Mouse (Mus musculus) CH12.LX (cell line): ENCODE measurements around the gene Rbms2. TPM values are rescaled to one million over a fixed set of nuclear protein-coding genes. Genes with fewer than 3 reads are reported as not detected.

ENCODE experiments used
- DNase-seq: peaks from one replicate; pipeline ENCODE4 v3.0.0-alpha.2; 2013; ENCODE audit errors: extremely low read depth
- H3K27ac ChIP-seq: 2 replicates; pipeline ENCODE4 v1.5.1; 2012; ENCODE audit warnings: low read depth, mild to moderate bottlenecking, control low read depth, moderate library complexity; ENCODE audit not compliant: insufficient read depth
- H3K27me3 ChIP-seq: replicated peaks from 2 replicates; pipeline ENCODE3; 2012; ENCODE audit warnings: inconsistent platforms
- H3K36me3 ChIP-seq, 2 experiments: replicated peaks in 1 of 2; 2 replicates each; pipeline versions ENCODE3 to v1.6.1; 2012; ENCODE audit warnings: inconsistent platforms in 1 of 2, low read length in 1 of 2, mild to moderate bottlenecking in 1 of 2, mixed read lengths in 1 of 2, moderate library complexity in 1 of 2; ENCODE audit not compliant: control insufficient read depth in 1 of 2, insufficient read depth in 1 of 2
- H3K4me1 ChIP-seq, 2 experiments: 2 replicates each; pipeline ENCODE4 v1.6.1; 2012; ENCODE audit warnings: inconsistent platforms in 1 of 2, moderate library complexity in 1 of 2; ENCODE audit not compliant: insufficient read depth in 2 of 2, control insufficient read depth in 1 of 2
- H3K4me2 ChIP-seq: 2 replicates; pipeline ENCODE4 v1.6.1; 2012; ENCODE audit warnings: low read depth, mild to moderate bottlenecking, control low read depth; ENCODE audit not compliant: poor library complexity, insufficient read depth, severe bottlenecking
- H3K4me3 ChIP-seq, 3 experiments: fragments of 150-350 bp in 1 of 3; sonication (generic) in 1 of 3; replicated peaks in 1 of 3; 2 replicates each; pipeline versions ENCODE3 to v1.5.1; 2011 to 2012; ENCODE audit warnings: low read depth in 2 of 3, low read length in 2 of 3, mild to moderate bottlenecking in 2 of 3, moderate library complexity in 2 of 3, control low read depth in 1 of 3, improper control_type of control experiment in 1 of 3, inconsistent platforms in 1 of 3, mixed read lengths in 1 of 3; ENCODE audit not compliant: poor library complexity in 1 of 3
- H3K79me2 ChIP-seq: replicated peaks from 2 replicates; pipeline ENCODE4 v1.6.1; 2012; ENCODE audit warnings: mild to moderate bottlenecking, moderate library complexity; ENCODE audit not compliant: control insufficient read depth, poor library complexity, insufficient read depth, severe bottlenecking; ENCODE audit errors: extremely low read depth
- H3K9ac ChIP-seq: 2 replicates; pipeline ENCODE4 v1.6.1; 2012; ENCODE audit warnings: low read depth, mild to moderate bottlenecking, control low read depth, moderate library complexity; ENCODE audit not compliant: insufficient read depth
- H3K9me3 ChIP-seq: replicated peaks from 2 replicates; pipeline ENCODE3; 2012; ENCODE audit warnings: low read length, inconsistent platforms, mixed read lengths
- CHD2 ChIP-seq: IDR thresholded peaks from 2 replicates; pipeline ENCODE4 v1.6.1; 2011; ENCODE audit warnings: low read length, improper control_type of control experiment
- CTCF ChIP-seq, 2 experiments: IDR thresholded peaks in 1 of 2; conservative IDR thresholded peaks in 1 of 2; 2 replicates each; pipeline ENCODE4 v1.5.1; 2011 to 2012; ENCODE audit warnings: low read depth in 2 of 2, low read length in 2 of 2, improper control_type of control experiment in 1 of 2, inconsistent platforms in 1 of 2, mild to moderate bottlenecking in 1 of 2, moderate library complexity in 1 of 2
- E2F4 ChIP-seq: IDR thresholded peaks from 2 replicates; pipeline ENCODE4 v1.6.1; 2011; ENCODE audit warnings: low read depth, low read length, improper control_type of control experiment; ENCODE audit not compliant: insufficient replicate concordance
- ELF1 ChIP-seq: IDR thresholded peaks from 2 replicates; pipeline ENCODE4 v1.6.1; 2014; ENCODE audit warnings: low read depth, mild to moderate bottlenecking, inconsistent platforms, low read length, improper control_type of control experiment
- IRF4 ChIP-seq: IDR thresholded peaks from 2 replicates; pipeline ENCODE4 v1.6.1; 2014; ENCODE audit warnings: low read depth, mild to moderate bottlenecking, inconsistent platforms, low read length, improper control_type of control experiment
- JUN ChIP-seq: IDR thresholded peaks from 2 replicates; pipeline ENCODE4 v1.6.1; 2011; ENCODE audit warnings: low read depth, mild to moderate bottlenecking, low read length, improper control_type of control experiment, moderate library complexity; ENCODE audit not compliant: insufficient read depth
- JUND ChIP-seq: conservative IDR thresholded peaks from 2 replicates; pipeline ENCODE4 v1.6.1; 2011; ENCODE audit warnings: low read depth, low read length, improper control_type of control experiment
- MAFK ChIP-seq: IDR thresholded peaks from 2 replicates; pipeline ENCODE4 v1.6.1; 2011; ENCODE audit warnings: low read length, improper control_type of control experiment; ENCODE audit not compliant: insufficient replicate concordance
- MAX ChIP-seq: IDR thresholded peaks from 2 replicates; pipeline ENCODE4 v1.6.1; 2011; ENCODE audit warnings: low read length, improper control_type of control experiment
- MEF2A ChIP-seq: IDR thresholded peaks from 2 replicates; pipeline ENCODE4 v1.6.1; 2014; ENCODE audit warnings: low read depth, mild to moderate bottlenecking, inconsistent platforms, low read length, improper control_type of control experiment, borderline replicate concordance
- MXI1 ChIP-seq: IDR thresholded peaks from 2 replicates; pipeline ENCODE4 v1.6.1; 2011; ENCODE audit warnings: mild to moderate bottlenecking, low read depth, low read length, improper control_type of control experiment
- NELFE ChIP-seq: IDR thresholded peaks from 2 replicates; pipeline ENCODE4 v1.6.1; 2011; ENCODE audit warnings: low read depth, low read length, improper control_type of control experiment
- PAX5 ChIP-seq: IDR thresholded peaks from 2 replicates; pipeline ENCODE4 v1.6.1; 2012; ENCODE audit warnings: low read length, inconsistent platforms, mixed read lengths
- RCOR1 ChIP-seq: conservative IDR thresholded peaks from 2 replicates; pipeline ENCODE4 v1.6.1; 2012; ENCODE audit warnings: low read depth, mild to moderate bottlenecking, inconsistent platforms, low read length, improper control_type of control experiment
- TBP ChIP-seq: conservative IDR thresholded peaks from 2 replicates; pipeline ENCODE4 v1.6.1; 2011; ENCODE audit warnings: low read depth, low read length, improper control_type of control experiment
- TCF12 ChIP-seq: IDR thresholded peaks from 2 replicates; pipeline ENCODE4 v1.6.1; 2014; ENCODE audit warnings: low read depth, mild to moderate bottlenecking, inconsistent platforms, low read length, improper control_type of control experiment
- UBTF ChIP-seq: IDR thresholded peaks from 2 replicates; pipeline ENCODE4 v1.6.1; 2012; ENCODE audit warnings: low read depth, mild to moderate bottlenecking, inconsistent platforms, low read length, improper control_type of control experiment, moderate library complexity
- USF2 ChIP-seq: conservative IDR thresholded peaks from 2 replicates; pipeline ENCODE4 v1.6.1; 2011; ENCODE audit warnings: low read depth, low read length, improper control_type of control experiment
- ZMIZ1 ChIP-seq: IDR thresholded peaks from 2 replicates; pipeline ENCODE4 v1.6.1; 2012; ENCODE audit warnings: low read depth, mild to moderate bottlenecking, inconsistent platforms, low read length, improper control_type of control experiment
- ZNF384 ChIP-seq: IDR thresholded peaks from 2 replicates; pipeline ENCODE4 v1.6.1; 2012; ENCODE audit warnings: low read depth, low read length, improper control_type of control experiment, inconsistent platforms
- dilution Hi-C: fragments of 300-500 bp; cut with MboI; formaldehyde crosslinking; loops from 2 replicates; pipeline ENCODE4 v1.14.3; 2020; ENCODE audit warnings: low sequenced_read_pairs; ENCODE audit not compliant: extremely low pct_unique_long_range_greater_than_20kb, extremely low pct_ligation_motif_present
- in situ Hi-C: fragments of 300-500 bp; cut with MboI; formaldehyde crosslinking; loops from 3 replicates; pipeline ENCODE4 v1.14.3; 2019; ENCODE audit warnings: low sequenced_read_pairs, low pct_ligation_motif_present, low pct_unique_long_range_greater_than_20kb, mixed read lengths
- polyA plus RNA-seq: library from polyadenylated mRNA; unstranded; fragments of >175 nt; gene quantifications from 2 replicates; pipeline ENCODE4 v1.2.1, GENCODE M21; 2012; ENCODE audit warnings: low read depth; ENCODE audit not compliant: insufficient read length
- total RNA-seq, 2 experiments: library from RNA; depleted of rRNA; stranded (reverse); fragments of 300-350 nt in 1 of 2; fragments of >200 nt in 1 of 2; gene quantifications; 2 replicates each; pipeline ENCODE4 v1.2.3; 2012 to 2014

The Rbms2 gene
- total and polyA plus RNA-seq, 3 experiments = 9.1 to 36.6 (median 9.8) TPM

DNA sequence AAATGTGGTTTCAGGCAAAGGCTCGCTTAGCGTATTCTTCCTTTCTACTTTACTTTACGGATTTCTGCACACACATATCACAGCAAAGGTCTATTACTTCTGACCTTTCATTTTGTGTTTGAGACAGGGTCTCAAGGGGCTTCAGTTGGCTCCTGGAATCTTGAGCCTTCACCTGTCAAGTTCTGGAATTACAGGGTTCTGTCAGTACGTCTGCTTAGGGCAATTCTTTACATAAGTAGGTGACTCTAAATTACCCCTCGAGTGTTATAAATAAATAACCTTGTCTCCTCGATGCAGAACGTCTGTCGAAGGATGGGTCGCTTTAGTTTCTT is 97.7 kb downstream of the Rbms2 start:
- Histone ChIP-seq H3K36me3 (peaks cover 27 to 39% of the 10 kb centered on the region in 2 experiments), H3K9ac (peak overlapping the region; percentile 99), H3K9me3 (no peaks in the 10 kb centered on the region), H3K27me3 (no peaks in the 10 kb centered on the region), H3K79me2 (peaks cover 35% of the 10 kb centered on the region), H3K4me3 (peak overlapping the region; percentile 73 to 98 (median 79)), H3K27ac (no peak overlapping the region), H3K4me1 (peaks cover 3 to 28% of the 10 kb centered on the region in 2 experiments; a peak in 3 of 4 replicates), H3K4me2 (peak overlapping the region; percentile 53)
- in situ Hi-C loops = no loop called here
- TF ChIP-seq IRF4 (no peak), UBTF (no peak), TBP (no peak), RCOR1 (no peak), TCF12 (no peak), MAFK (no peak), JUND (no peak), MAX (no peak), CHD2 (no peak), JUN (no peak), PAX5 (no peak), ZNF384 (no peak), NELFE (no peak), MXI1 (no peak), CTCF (conservative IDR thresholded peaks at IDR 0.05 in 1 of 2, IDR thresholded peaks at IDR 0.05 in 1 of 2; ENCODE audit: low read depth in 2 of 2, low read length in 2 of 2) (no peak), ELF1 (no peak), USF2 (no peak), ZMIZ1 (no peak)
- dilution Hi-C loops = no loop called here
- no peak for DNase-seq

DNA sequence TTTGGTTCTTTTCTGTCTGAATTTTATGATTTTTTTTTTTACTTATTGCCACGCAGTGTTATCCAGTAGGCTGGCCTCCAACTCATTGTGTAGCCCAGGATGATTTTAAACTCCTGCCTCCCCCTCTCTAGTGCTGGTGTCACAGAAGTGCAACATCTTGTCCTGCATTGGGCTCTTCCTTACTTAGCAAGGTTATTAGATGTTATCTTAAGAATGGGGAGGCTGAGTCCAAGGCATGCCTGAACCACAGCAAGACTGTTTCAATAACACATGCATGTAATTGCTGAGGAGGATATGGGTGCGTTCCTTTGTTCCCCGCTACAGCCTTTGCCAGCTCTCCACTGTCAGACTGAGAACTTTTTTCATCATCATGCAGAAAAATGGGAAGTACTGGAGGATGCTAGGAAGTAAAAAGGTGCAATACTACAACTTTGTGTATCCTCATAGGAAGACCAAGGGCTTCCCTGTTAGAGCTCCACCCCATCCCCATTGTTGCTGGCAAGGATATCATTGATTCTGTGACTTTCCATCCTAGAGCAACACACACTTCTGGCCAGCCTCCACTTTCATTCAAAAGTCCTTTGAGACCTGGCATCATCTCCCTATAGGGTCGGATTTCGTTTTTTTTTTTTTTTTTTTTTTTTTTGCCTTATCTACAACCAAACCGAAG is 98.2 kb downstream of the Rbms2 start:
- Histone ChIP-seq H3K36me3 (peaks cover 29 to 41% of the 10 kb centered on the region in 2 experiments), H3K9ac (peak overlapping the region; percentile 99), H3K27me3 (no peaks in the 10 kb centered on the region), H3K4me1 (peaks cover 3 to 28% of the 10 kb centered on the region in 2 experiments; a peak in 3 of 4 replicates), H3K4me2 (peak overlapping the region; percentile 53), H3K9me3 (no peaks in the 10 kb centered on the region), H3K79me2 (peaks cover 33% of the 10 kb centered on the region)
- dilution Hi-C loops = no loop called here
- TF ChIP-seq E2F4 (no peak), MEF2A (no peak), ELF1 (no peak), NELFE (no peak), JUN (no peak), RCOR1 (no peak), ZNF384 (peak; percentile 69), TCF12 (no peak)
- TF ChIP-seq, all 38 proteins: peak for 1
- DNase-seq = no peak
- Histone ChIP-seq H3K4me3 (peak overlapping the region in 2 of 3 experiments; percentile 79 to 98), H3K27ac (no peak overlapping the region)
- in situ Hi-C loops = no loop called here

Other genes starting within 250 kb of the Rbms2 start
Only the 20 nearest of the 22 such genes appear.
- 0.08 TPM in 1 of 2 replicates, not detected in the other for gene Hsd17b6, start 172.7 kb downstream of the Rbms2 start, total RNA-seq (2012; rRNA removed)
- gene Hsd17b6, start 172.7 kb downstream of the Rbms2 start, total RNA-seq (2014; rRNA removed) = not detected in 2 replicates
- not detected in 2 replicates for gene Hsd17b6, start 172.7 kb downstream of the Rbms2 start, polyA plus RNA-seq
- gene Prim1, start 165.1 kb downstream of the Rbms2 start, total RNA-seq (2012; rRNA removed) = 69.5 and 79.6 TPM in 2 replicates
- gene Prim1, start 165.1 kb downstream of the Rbms2 start, total RNA-seq (2014; rRNA removed) = 151 and 171 TPM in 2 replicates
- 101 and 102 TPM in 2 replicates for gene Prim1, start 165.1 kb downstream of the Rbms2 start, polyA plus RNA-seq
- 1,257 and 1,396 TPM in 2 replicates for gene Naca, start 144.7 kb downstream of the Rbms2 start, total RNA-seq (2012; rRNA removed)
- 1,670 and 1,798 TPM in 2 replicates for gene Naca, start 144.7 kb downstream of the Rbms2 start, total RNA-seq (2014; rRNA removed)
- gene Naca, start 144.7 kb downstream of the Rbms2 start, polyA plus RNA-seq = 1,330 and 1,397 TPM in 2 replicates
- 124 and 176 TPM in 2 replicates for gene Ptges3, start 121.3 kb downstream of the Rbms2 start, total RNA-seq (2012; rRNA removed)
- gene Ptges3, start 121.3 kb downstream of the Rbms2 start, total RNA-seq (2014; rRNA removed) = 196 and 210 TPM in 2 replicates
- gene Ptges3, start 121.3 kb downstream of the Rbms2 start, polyA plus RNA-seq = 247 and 274 TPM in 2 replicates
- 1,695 and 1,781 TPM in 2 replicates for gene Atp5b, start 97.0 kb downstream of the Rbms2 start, total RNA-seq (2012; rRNA removed)
- 1,737 and 1,775 TPM in 2 replicates for gene Atp5b, start 97.0 kb downstream of the Rbms2 start, total RNA-seq (2014; rRNA removed)
- 1,504 and 1,607 TPM in 2 replicates for gene Atp5b, start 97.0 kb downstream of the Rbms2 start, polyA plus RNA-seq
- gene Baz2a, start 88.7 kb downstream of the Rbms2 start, total RNA-seq (2012; rRNA removed) = 11.8 and 12.8 TPM in 2 replicates
- 4.5 and 5.4 TPM in 2 replicates for gene Baz2a, start 88.7 kb downstream of the Rbms2 start, total RNA-seq (2014; rRNA removed)
- 29.5 and 34.0 TPM in 2 replicates for gene Baz2a, start 88.7 kb downstream of the Rbms2 start, polyA plus RNA-seq
- gene Gls2, start 14.2 kb upstream of the Rbms2 start, total RNA-seq (2012; rRNA removed) = 1.8 and 2.2 TPM in 2 replicates
- gene Gls2, start 14.2 kb upstream of the Rbms2 start, total RNA-seq (2014; rRNA removed) = 1.9 and 2.0 TPM in 2 replicates
- 0.86 and 1.8 TPM in 2 replicates for gene Gls2, start 14.2 kb upstream of the Rbms2 start, polyA plus RNA-seq
- gene Spryd4, start 31.5 kb upstream of the Rbms2 start, total RNA-seq (2012; rRNA removed) = 24.2 and 32.4 TPM in 2 replicates
- gene Spryd4, start 31.5 kb upstream of the Rbms2 start, total RNA-seq (2014; rRNA removed) = 48.8 and 50.2 TPM in 2 replicates
- 38.6 and 39.2 TPM in 2 replicates for gene Spryd4, start 31.5 kb upstream of the Rbms2 start, polyA plus RNA-seq
- not detected in 2 replicates for gene Mip, start 45.5 kb upstream of the Rbms2 start, total RNA-seq (2012; rRNA removed)
- gene Mip, start 45.5 kb upstream of the Rbms2 start, total RNA-seq (2014; rRNA removed) = not detected in 2 replicates
- gene Mip, start 45.5 kb upstream of the Rbms2 start, polyA plus RNA-seq = not detected in 2 replicates
- 47.2 and 51.5 TPM in 2 replicates for gene Timeless, start 51.8 kb upstream of the Rbms2 start, total RNA-seq (2012; rRNA removed)
- 31.7 and 38.6 TPM in 2 replicates for gene Timeless, start 51.8 kb upstream of the Rbms2 start, total RNA-seq (2014; rRNA removed)
- gene Timeless, start 51.8 kb upstream of the Rbms2 start, polyA plus RNA-seq = 65.9 and 80.3 TPM in 2 replicates
- gene Apon, start 73.8 kb upstream of the Rbms2 start, total RNA-seq (2012; rRNA removed) = 0.30 and 0.80 TPM in 2 replicates
- 0.62 and 1.2 TPM in 2 replicates for gene Apon, start 73.8 kb upstream of the Rbms2 start, total RNA-seq (2014; rRNA removed)
- 0.80 and 1.7 TPM in 2 replicates for gene Apon, start 73.8 kb upstream of the Rbms2 start, polyA plus RNA-seq
- gene Apof, start 88.4 kb upstream of the Rbms2 start, total RNA-seq (2012; rRNA removed) = 1.0 and 1.3 TPM in 2 replicates
- gene Apof, start 88.4 kb upstream of the Rbms2 start, total RNA-seq (2014; rRNA removed) = 0.63 and 0.66 TPM in 2 replicates
- gene Apof, start 88.4 kb upstream of the Rbms2 start, polyA plus RNA-seq = 0.99 and 1.1 TPM in 2 replicates
- gene Stat2, start 90.3 kb upstream of the Rbms2 start, total RNA-seq (2012; rRNA removed) = 12.5 and 14.6 TPM in 2 replicates
- gene Stat2, start 90.3 kb upstream of the Rbms2 start, total RNA-seq (2014; rRNA removed) = 2.7 and 3.3 TPM in 2 replicates
- gene Stat2, start 90.3 kb upstream of the Rbms2 start, polyA plus RNA-seq = 11.6 and 12.5 TPM in 2 replicates
- gene Il23a, start 118.5 kb upstream of the Rbms2 start, total RNA-seq (2012; rRNA removed) = 1.2 and 3.6 TPM in 2 replicates
- gene Il23a, start 118.5 kb upstream of the Rbms2 start, total RNA-seq (2014; rRNA removed) = 0.32 and 0.41 TPM in 2 replicates
- 0.30 and 0.49 TPM in 2 replicates for gene Il23a, start 118.5 kb upstream of the Rbms2 start, polyA plus RNA-seq
- 8.1 and 11.0 TPM in 2 replicates for gene Pan2, start 123.0 kb upstream of the Rbms2 start, total RNA-seq (2012; rRNA removed)
- 9.4 and 10.6 TPM in 2 replicates for gene Pan2, start 123.0 kb upstream of the Rbms2 start, total RNA-seq (2014; rRNA removed)
- 16.1 and 18.5 TPM in 2 replicates for gene Pan2, start 123.0 kb upstream of the Rbms2 start, polyA plus RNA-seq
- 91.0 and 111 TPM in 2 replicates for gene Cnpy2, start 142.2 kb upstream of the Rbms2 start, total RNA-seq (2012; rRNA removed)
- gene Cnpy2, start 142.2 kb upstream of the Rbms2 start, total RNA-seq (2014; rRNA removed) = 64.9 and 72.0 TPM in 2 replicates
- gene Cnpy2, start 142.2 kb upstream of the Rbms2 start, polyA plus RNA-seq = 98.9 and 107 TPM in 2 replicates
- 145 and 149 TPM in 2 replicates for gene Cs, start 157.4 kb upstream of the Rbms2 start, total RNA-seq (2012; rRNA removed)
- 131 and 137 TPM in 2 replicates for gene Cs, start 157.4 kb upstream of the Rbms2 start, total RNA-seq (2014; rRNA removed)
- gene Cs, start 157.4 kb upstream of the Rbms2 start, polyA plus RNA-seq = 214 and 240 TPM in 2 replicates
- 8.4 and 11.1 TPM in 2 replicates for gene Coq10a, start 188.7 kb upstream of the Rbms2 start, total RNA-seq (2012; rRNA removed)
- 5.7 and 7.7 TPM in 2 replicates for gene Coq10a, start 188.7 kb upstream of the Rbms2 start, total RNA-seq (2014; rRNA removed)
- gene Coq10a, start 188.7 kb upstream of the Rbms2 start, polyA plus RNA-seq = 8.6 and 12.1 TPM in 2 replicates
- gene Ankrd52, start 196.8 kb upstream of the Rbms2 start, total RNA-seq (2012; rRNA removed) = 15.3 and 15.8 TPM in 2 replicates
- 3.5 and 4.3 TPM in 2 replicates for gene Ankrd52, start 196.8 kb upstream of the Rbms2 start, total RNA-seq (2014; rRNA removed)
- 45.9 and 51.0 TPM in 2 replicates for gene Ankrd52, start 196.8 kb upstream of the Rbms2 start, polyA plus RNA-seq
- gene Slc39a5, start 220.9 kb upstream of the Rbms2 start, total RNA-seq (2012; rRNA removed) = 0.21 TPM in 1 of 2 replicates, not detected in the other
- gene Slc39a5, start 220.9 kb upstream of the Rbms2 start, total RNA-seq (2014; rRNA removed) = not detected in 2 replicates
- 0.11 TPM in 1 of 2 replicates, not detected in the other for gene Slc39a5, start 220.9 kb upstream of the Rbms2 start, polyA plus RNA-seq